Comparison of ENCODE assay signal across 16 mouse cellular contexts in the genomic region with DNA sequence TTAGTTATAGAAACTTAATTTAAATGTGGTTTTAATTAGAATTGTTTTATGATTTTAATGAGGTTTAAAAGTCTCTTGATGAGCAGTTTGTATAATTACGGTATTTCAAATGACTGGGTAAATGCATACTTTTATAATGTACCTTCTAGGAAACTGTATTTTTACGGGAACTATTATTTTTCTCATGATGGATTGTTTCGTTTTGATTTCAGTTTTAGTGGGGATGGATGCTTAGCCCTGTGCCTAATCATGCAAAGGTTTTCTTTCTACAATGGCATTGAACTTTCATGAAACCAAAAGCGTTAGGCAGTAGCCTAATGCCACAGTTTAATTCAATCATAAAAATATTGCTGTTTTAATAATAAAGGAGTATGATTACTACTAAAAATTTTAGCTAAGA.
DNase-seq lines count a peak whose midpoint lies in the region; ATAC-seq lines count a peak whose summit lies in the region.
"Had no signal": no experiment of that assay in that cellular context is flagged by ENCODE, and none has a peak within 500 bp of the region (broad histone marks: within the 10 kb centered on the region; RNA-seq: fewer than 3 reads in every experiment).

No protein-coding gene starts in this region.

- no peak overlapping the region for H3K9ac ChIP-seq in hindbrain, embryonic 11.5 days (ENCODE audit: low read depth, low read length)
- H3K9ac ChIP-seq in hindbrain, embryonic 14.5 days = no peak overlapping the region
- no peak overlapping the region for H3K9ac ChIP-seq in midbrain, embryonic 12.5 days (replicated peaks)
- no peak overlapping the region for H3K9ac ChIP-seq in midbrain, embryonic 14.5 days (replicated peaks; ENCODE audit: low read length)
- no peak overlapping the region for H3K9ac ChIP-seq in forebrain, embryonic 14.5 days (ENCODE audit: low read length)
- H3K9ac ChIP-seq: heart, embryonic 12.5 days had no signal

- no peaks in the 10 kb centered on the region for H3K9me3 ChIP-seq in hindbrain, embryonic 11.5 days (ENCODE audit: control insufficient read depth, low read length)
- H3K9me3 ChIP-seq in hindbrain, embryonic 14.5 days (ENCODE audit: control insufficient read depth, low read length) = no peaks in the 10 kb centered on the region
- no peaks in the 10 kb centered on the region for H3K9me3 ChIP-seq in midbrain, embryonic 12.5 days
- no peaks in the 10 kb centered on the region for H3K9me3 ChIP-seq in midbrain, embryonic 14.5 days (ENCODE audit: control insufficient read depth, low read length)
- H3K9me3 ChIP-seq in forebrain, embryonic 14.5 days (replicated peaks; ENCODE audit: control insufficient read depth, low read length) = no peaks in the 10 kb centered on the region
- H3K9me3 ChIP-seq: embryonic facial prominence, embryonic 10.5 days; heart, embryonic 12.5 days; hindbrain, embryonic 10.5 days had no signal

- H3K4me2 ChIP-seq in hindbrain, embryonic 11.5 days (replicated peaks; ENCODE audit: low read depth, low read length) = no peak overlapping the region
- H3K4me2 ChIP-seq in hindbrain, embryonic 14.5 days (replicated peaks) = no peak overlapping the region
- no peak overlapping the region for H3K4me2 ChIP-seq in midbrain, embryonic 12.5 days (replicated peaks)
- H3K4me2 ChIP-seq in midbrain, embryonic 14.5 days (ENCODE audit: low read length) = no peak overlapping the region
- no peak overlapping the region for H3K4me2 ChIP-seq in forebrain, embryonic 14.5 days (ENCODE audit: low read length)
- H3K4me2 ChIP-seq: heart, embryonic 12.5 days had no signal

- WGBS in hindbrain, embryonic 11.5 days = 60% methylated on average over 4 of the region's 4 CpGs
- WGBS in hindbrain, embryonic 14.5 days = 47% methylated on average over 4 of the region's 4 CpGs
- 51% methylated on average over 4 of the region's 4 CpGs for WGBS in midbrain, embryonic 12.5 days
- WGBS in midbrain, embryonic 14.5 days = 54% methylated on average over 4 of the region's 4 CpGs
- 4% methylated on average over 4 of the region's 4 CpGs for WGBS in forebrain, embryonic 14.5 days

- no peaks in the 10 kb centered on the region for H3K27me3 ChIP-seq in hindbrain, embryonic 11.5 days (ENCODE audit: control insufficient read depth, insufficient read depth, low read length)
- H3K27me3 ChIP-seq in hindbrain, embryonic 14.5 days (ENCODE audit: control insufficient read depth, insufficient read depth, low read length) = no peaks in the 10 kb centered on the region
- no peaks in the 10 kb centered on the region for H3K27me3 ChIP-seq in midbrain, embryonic 12.5 days
- no peaks in the 10 kb centered on the region for H3K27me3 ChIP-seq in midbrain, embryonic 14.5 days (ENCODE audit: control insufficient read depth, insufficient read depth, low read length)
- H3K27me3 ChIP-seq in forebrain, embryonic 14.5 days (replicated peaks; ENCODE audit: control insufficient read depth, insufficient read depth, low read length) = no peaks in the 10 kb centered on the region
- H3K27me3 ChIP-seq: CH12.LX; heart, embryonic 12.5 days had no signal

- no peaks in the 10 kb centered on the region for H3K4me1 ChIP-seq in hindbrain, embryonic 11.5 days (replicated peaks; ENCODE audit: control insufficient read depth, insufficient read depth, low read length)
- peaks cover 8% of the 10 kb centered on the region for H3K4me1 ChIP-seq in hindbrain, embryonic 14.5 days (replicated peaks; ENCODE audit: control insufficient read depth, insufficient read depth, low read length)
- H3K4me1 ChIP-seq in midbrain, embryonic 12.5 days = peaks cover 7% of the 10 kb centered on the region; the same call in 1 of the 2 replicates
- H3K4me1 ChIP-seq in midbrain, embryonic 14.5 days (ENCODE audit: control insufficient read depth, insufficient read depth, low read length) = peaks cover 7% of the 10 kb centered on the region; the same call in 1 of the 2 replicates
- H3K4me1 ChIP-seq in forebrain, embryonic 14.5 days (ENCODE audit: control insufficient read depth, insufficient read depth, low read length) = peaks cover 3% of the 10 kb centered on the region; the same call in 1 of the 2 replicates
- H3K4me1 ChIP-seq: heart, embryonic 12.5 days had no signal

- no peak overlapping the region for H3K4me3 ChIP-seq in hindbrain, embryonic 11.5 days (ENCODE audit: low read depth, low read length)
- H3K4me3 ChIP-seq in hindbrain, embryonic 14.5 days (replicated peaks; ENCODE audit: low read length) = no peak overlapping the region
- H3K4me3 ChIP-seq in midbrain, embryonic 12.5 days = no peak overlapping the region
- H3K4me3 ChIP-seq in midbrain, embryonic 14.5 days (replicated peaks; ENCODE audit: low read depth, low read length) = no peak overlapping the region
- no peak overlapping the region for H3K4me3 ChIP-seq in forebrain, embryonic 14.5 days (ENCODE audit: low read depth, low read length)
- H3K4me3 ChIP-seq: heart, embryonic 12.5 days had no signal

- H3K27ac ChIP-seq in hindbrain, embryonic 11.5 days (ENCODE audit: low read depth, low read length) = no peak overlapping the region
- H3K27ac ChIP-seq in hindbrain, embryonic 14.5 days = no peak overlapping the region
- H3K27ac ChIP-seq in midbrain, embryonic 12.5 days (replicated peaks) = no peak overlapping the region
- no peak overlapping the region for H3K27ac ChIP-seq in midbrain, embryonic 14.5 days (replicated peaks; ENCODE audit: low read depth, low read length)
- H3K27ac ChIP-seq in forebrain, embryonic 14.5 days (ENCODE audit: low read depth, low read length) = no peak overlapping the region

- H3K36me3 ChIP-seq in hindbrain, embryonic 11.5 days (ENCODE audit: control insufficient read depth, insufficient read depth, low read length) = no peaks in the 10 kb centered on the region
- no peaks in the 10 kb centered on the region for H3K36me3 ChIP-seq in hindbrain, embryonic 14.5 days (replicated peaks; ENCODE audit: control insufficient read depth, insufficient read depth)
- H3K36me3 ChIP-seq in midbrain, embryonic 12.5 days = no peaks in the 10 kb centered on the region
- H3K36me3 ChIP-seq in midbrain, embryonic 14.5 days (ENCODE audit: control insufficient read depth, insufficient read depth, low read length) = no peaks in the 10 kb centered on the region
- no peaks in the 10 kb centered on the region for H3K36me3 ChIP-seq in forebrain, embryonic 14.5 days (ENCODE audit: control insufficient read depth, insufficient read depth, low read length)
- H3K36me3 ChIP-seq: embryonic facial prominence, embryonic 10.5 days; heart, embryonic 12.5 days; hindbrain, embryonic 10.5 days had no signal

- DNase-seq in hindbrain, embryonic 11.5 days (ENCODE audit: low spot score) = no peak
- no peak for DNase-seq in hindbrain, embryonic 14.5 days (ENCODE audit: low spot score)
- no peak for DNase-seq in midbrain, embryonic 14.5 days
- no peak for DNase-seq in forebrain, embryonic 14.5 days (ENCODE audit: low spot score)
- no peak for DNase-seq in spleen, postnatal 14 days (ENCODE audit: low spot score in 2 of 2)
- DNase-seq in left cerebral cortex, adult 18-20 months (ENCODE audit: low spot score in 2 of 2) = no peak
- DNase-seq: adrenal gland, adult 8-10 months; adrenal gland, postnatal 36 days; cerebellum, adult 2 months; gastrocnemius, postnatal 14 days had no signal

- ATAC-seq in hindbrain, embryonic 11.5 days (ENCODE audit: low FRiP score) = peak; percentile 34; the same call in 1 of the 2 replicates
- ATAC-seq in hindbrain, embryonic 14.5 days (ENCODE audit: low FRiP score) = no peak
- ATAC-seq in midbrain, embryonic 12.5 days (ENCODE audit: low FRiP score, low read depth) = peak; percentile 31
- no peak for ATAC-seq in midbrain, embryonic 14.5 days (ENCODE audit: low FRiP score, low TSS enrichment)
- ATAC-seq in forebrain, embryonic 14.5 days = peak; percentile 67
- ATAC-seq: inflammation-experienced regulatory T-cells, adult 6 months had no signal

Comparison
In these comparisons a context has a peak if more than half of its experiments do, and no peak if none do; other contexts are left out.
1. ATAC-seq: peak in hindbrain, embryonic 11.5 days (single experiment), midbrain, embryonic 12.5 days (single experiment) and forebrain, embryonic 14.5 days (single experiment); none in hindbrain, embryonic 14.5 days (single experiment) and midbrain, embryonic 14.5 days (single experiment).